Mouse (Mus musculus) right cerebral cortex, postnatal 10 days (tissue): ENCODE measurements around the gene Alg12.

Source experiments
- DNase-seq, 2 experiments: peaks; one replicate each; pipeline ENCODE4 v3.0.0; 2021; ENCODE audit warnings: low spot score in 2 of 2

Gene Alg12

DNA sequence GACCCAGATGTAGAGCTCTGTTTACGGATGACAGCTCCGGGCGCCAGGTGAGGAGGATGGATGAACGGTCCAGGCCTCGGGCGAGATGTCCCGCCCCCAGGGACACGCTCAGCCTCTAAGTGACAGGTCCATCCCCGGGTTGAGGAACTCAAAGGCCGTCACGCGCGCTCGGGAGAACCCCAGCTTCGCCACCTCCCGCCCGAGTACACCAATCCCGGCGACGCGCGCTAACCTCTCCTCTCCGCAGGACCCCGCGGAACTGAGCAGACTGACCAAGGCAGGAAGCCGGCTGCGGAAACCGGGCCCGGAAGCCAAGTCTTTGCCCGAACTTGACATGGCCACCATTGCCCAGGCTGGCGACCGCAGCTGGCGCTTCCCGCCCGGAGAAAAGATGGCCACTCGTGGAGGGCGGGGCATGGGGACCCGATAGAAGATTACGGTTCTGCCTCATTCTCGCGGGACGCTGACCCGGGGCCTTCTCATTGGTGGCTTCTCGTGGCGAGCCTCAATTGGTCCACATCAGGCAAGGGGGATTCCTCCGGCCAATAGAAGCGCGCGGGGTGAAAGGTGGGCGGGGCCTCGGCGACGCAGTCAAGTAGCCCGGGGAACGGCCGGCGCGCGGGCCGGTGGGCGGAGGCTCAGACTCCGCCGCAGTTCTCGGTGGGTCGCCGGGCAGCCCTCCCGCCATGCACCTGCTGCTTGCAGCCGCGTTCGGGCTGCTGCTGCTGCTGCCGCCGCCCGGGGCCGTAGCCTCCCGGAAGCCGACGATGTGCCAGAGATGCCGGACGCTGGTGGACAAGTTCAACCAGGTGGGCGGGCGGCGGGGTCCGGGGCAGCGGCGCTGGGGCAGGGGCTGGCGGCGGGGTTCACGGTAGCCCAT lies at the start of gene Alg12, which contains the start of gene Creld2:
Gene Alg12, minus strand, starts transcription at position 293 of the 880 bp plus-strand sequence.
Gene Creld2, plus strand, starts transcription at position 621 of the 880 bp plus-strand sequence.
- DNase-seq = peak; percentile 100

DNA sequence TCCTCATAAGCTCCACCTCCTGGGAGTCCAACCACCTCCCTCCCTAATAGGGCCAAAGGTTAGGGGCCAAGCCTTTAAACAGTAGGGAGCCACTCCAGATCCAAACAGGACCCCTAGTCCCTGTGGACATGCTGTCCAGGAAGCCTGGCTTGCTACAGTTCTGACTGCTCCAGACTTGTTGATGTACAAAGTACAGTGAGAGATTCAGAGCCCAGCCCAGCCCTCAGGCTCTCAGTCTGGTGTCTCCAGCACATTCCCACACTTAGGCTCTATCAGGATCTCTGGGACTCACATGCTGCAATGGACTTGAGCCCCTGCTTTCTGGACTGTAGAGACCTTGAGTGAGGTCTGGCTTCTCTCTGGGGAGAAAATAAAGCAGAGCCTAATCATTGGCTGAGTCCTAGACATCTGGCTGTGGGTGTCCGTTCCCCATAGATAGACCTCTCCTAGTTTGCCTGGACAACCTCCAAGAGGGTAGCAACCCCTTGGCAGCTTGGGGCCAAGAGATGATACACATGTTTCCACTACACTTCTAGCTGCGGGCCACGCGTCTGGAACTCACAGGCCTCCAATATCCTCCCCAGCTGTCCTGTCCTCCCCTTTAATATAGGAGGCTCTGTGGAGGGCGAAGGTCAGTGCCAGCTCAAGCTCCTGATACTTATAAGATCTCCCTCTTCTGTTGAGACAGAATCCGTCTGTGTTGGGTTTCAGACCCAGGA lies 49.1 kb upstream of the Alg12 start:
- DNase-seq = no peak

DNA sequence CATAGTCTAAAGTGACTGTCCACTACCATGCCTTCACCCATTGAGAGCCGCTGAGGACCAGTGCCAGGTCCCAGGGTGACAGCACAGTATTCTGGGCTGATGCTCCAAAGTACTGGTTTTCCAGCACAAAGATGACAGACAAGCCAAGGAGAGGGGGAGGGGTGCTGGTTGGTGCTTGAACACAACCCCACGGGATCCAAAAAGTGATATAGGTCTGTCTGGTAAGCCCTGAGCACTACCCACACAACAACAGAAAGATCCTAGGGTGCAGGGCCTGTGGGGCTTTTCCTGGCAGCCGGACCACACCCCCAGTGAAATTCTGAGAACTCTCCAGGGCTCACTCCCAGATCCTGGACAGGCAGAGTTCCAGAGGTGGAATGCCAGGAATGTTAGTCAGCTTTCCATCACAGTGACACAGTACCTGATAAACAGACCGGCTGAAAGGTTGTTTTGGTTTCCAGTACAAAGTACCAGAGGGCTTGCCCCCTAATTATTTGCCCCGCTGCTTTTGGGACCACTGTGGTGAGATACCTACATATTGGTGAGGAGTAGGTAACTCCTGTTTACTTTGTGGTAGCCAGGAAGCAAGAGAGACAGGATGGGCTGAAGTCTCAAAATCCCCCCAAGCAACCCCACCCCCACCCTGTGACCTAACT lies 48.4 kb upstream of the Alg12 start:
- DNase-seq = no peak

DNA sequence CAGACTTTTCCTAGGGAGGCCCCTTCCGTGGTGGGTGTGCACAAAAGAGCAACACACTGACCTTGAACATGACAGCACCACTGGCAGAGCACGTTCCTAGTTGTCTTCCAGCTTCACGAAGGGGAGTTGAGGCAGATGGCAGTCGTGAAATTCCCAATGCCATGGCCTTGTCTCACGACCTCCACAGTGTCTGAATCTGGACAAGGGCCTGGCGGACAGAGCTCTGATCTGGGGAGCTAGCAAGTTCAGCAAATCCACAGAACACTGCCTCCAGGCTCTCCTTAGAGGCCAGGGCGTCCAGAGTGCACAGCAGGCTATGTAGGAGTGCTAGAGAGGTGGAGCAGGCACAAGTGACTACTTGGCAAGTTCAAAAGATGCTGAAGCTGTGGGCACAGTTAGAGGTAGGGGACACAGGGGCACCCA lies 47.8 kb upstream of the Alg12 start:
- DNase-seq = no peak

DNA sequence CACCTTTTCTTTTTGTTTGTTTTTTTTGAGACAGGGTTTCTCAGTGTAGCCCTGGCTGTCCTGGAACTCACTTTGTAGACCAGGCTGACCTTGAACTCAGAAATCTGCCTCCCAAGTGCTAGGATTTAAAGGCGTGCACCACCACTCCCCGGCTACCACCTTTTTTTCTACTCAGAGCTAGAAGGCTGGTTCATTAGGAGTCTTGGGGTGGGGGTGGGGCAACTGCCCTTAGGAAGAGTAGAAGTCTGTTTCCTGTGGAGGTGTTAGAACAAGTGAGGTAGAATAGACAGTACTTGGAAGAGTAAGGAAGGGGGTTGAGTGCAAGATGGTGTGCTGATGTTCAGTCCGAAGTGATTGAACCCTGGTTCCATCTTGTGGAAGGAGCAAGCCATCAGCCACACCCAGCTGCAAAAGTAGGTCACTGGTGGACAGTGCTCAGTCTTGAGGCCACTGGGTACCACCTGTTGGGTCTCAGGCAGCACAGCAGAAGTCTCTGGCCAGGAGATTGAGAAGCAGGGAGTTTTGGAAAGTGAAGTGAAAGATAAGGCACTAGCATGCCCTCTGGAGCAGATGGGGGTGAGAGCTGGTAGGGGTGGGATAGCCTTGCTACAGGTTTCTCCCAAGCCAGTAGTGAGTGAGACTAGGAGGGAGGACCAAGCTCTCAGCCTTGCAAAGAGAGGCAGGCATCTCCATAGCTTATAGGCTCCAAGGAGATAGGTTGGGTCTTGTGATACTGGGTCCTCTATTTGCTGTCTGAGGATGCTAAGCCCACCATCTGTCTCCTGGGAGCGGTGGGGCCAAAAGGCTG lies 47.0 kb upstream of the Alg12 start:
- no peak for DNase-seq

DNA sequence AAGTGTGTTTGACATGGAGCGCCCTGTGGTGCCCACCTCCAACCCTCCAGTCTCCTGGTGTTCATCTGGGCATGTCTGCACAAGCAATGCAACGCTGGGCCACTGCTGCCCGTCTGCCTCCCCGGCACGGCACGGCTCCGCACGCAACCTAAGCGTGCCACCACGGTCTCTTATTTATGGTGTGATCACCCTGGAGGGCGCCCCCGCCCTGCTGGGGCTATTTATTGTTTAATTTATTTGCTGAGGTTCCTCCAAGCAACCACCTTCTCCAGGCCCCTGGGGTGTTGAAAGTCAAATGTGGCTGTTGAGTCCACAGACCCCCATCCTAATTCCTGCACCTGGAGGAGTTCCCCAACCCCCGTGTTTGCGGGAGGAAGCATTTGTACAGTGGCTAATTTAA lies 45.9 kb upstream of the Alg12 start:
- DNase-seq = no peak

DNA sequence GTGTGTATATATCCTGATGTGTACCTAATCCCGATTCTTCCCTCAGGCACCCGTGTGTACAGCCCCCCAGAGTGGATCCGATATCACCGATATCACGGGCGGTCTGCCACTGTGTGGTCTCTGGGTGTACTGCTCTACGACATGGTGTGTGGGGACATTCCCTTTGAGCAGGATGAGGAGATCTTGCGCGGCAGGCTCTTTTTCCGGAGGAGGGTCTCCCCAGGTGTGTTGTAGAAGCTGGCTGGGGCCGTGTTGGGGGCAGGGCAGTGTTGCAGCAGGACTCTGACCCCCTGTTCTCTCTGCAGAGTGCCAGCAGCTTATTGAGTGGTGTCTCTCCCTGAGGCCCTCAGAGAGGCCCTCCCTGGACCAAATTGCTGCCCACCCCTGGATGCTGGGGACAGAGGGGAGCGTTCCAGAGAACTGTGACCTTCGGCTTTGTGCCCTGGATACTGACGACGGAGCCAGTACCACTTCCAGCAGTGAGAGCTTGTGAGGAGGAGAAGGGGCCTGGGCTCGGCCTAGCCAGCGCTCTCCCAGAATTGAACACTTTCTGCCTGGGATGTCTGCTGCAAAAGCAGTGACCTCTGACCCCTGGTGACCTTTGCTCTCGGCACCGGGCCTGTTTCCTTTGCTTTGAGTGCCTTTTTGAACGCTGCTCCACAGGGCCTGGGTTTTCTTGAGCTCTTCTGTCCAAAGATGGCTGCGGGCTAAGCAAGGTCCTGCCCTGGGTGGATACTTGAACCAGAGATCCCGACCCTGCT lies 45.3 kb upstream of the Alg12 start:
- DNase-seq = peak; percentile 64 to 76

DNA sequence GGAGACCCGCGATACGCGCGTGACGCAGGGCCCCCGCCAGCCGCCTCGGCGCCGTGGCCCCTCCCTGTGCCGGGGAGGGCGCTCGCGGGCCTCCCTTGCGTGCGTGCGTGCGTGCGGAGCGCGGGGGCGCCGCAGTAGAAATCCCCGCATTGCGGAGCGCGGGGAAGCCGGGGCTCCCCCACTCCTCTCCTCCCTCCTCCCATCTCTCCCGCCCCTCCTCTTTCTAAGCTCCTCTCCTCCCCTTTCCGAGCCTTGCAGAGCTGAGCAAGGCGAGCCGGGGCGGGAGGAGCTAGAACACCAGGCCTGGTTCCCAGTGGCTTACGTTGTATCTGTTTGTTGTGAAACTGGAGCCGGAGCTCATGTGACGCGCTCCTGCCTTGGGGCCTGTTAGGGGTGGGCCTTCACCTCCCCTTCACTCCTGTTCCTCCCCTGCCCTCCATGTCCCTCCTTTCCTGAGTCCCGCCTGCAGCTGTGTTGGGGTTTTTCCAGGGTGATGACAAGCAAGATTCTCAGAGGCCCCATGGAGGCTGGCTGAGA lies 44.6 kb upstream of the Alg12 start:
- DNase-seq = peak; percentile 89 to 93

DNA sequence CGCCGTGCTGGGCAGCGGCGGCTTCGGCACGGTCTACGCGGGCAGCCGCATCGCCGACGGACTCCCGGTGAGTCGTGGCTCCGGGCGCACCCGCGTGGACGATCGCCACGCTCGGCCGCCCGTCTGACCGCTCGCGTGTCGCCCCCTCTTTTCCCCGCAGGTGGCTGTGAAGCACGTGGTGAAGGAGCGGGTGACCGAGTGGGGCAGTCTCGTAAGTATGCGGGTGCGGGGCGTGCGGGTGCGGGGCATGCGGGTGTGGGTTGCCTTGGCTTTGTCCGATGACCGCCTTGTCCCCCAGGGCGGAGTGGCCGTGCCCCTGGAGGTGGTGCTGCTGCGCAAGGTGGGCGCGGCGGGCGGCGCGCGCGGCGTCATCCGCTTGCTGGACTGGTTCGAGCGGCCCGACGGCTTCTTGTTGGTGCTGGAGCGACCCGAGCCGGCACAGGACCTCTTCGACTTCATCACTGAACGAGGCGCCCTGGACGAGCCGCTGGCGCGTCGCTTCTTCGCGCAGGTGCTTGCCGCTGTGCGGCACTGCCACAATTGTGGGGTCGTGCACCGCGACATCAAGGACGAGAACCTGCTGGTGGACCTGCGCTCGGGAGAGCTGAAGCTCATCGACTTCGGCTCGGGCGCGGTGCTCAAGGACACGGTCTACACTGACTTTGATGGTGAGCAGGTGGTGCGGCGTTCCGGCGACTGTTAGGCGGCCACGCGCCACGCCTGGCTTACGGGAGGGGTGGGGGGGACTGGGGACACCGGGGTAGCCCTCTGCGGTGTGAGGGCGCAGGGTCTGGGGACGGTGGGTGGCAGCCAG lies 44.0 kb upstream of the Alg12 start:
- DNase-seq = peak; percentile 72 to 79

DNA sequence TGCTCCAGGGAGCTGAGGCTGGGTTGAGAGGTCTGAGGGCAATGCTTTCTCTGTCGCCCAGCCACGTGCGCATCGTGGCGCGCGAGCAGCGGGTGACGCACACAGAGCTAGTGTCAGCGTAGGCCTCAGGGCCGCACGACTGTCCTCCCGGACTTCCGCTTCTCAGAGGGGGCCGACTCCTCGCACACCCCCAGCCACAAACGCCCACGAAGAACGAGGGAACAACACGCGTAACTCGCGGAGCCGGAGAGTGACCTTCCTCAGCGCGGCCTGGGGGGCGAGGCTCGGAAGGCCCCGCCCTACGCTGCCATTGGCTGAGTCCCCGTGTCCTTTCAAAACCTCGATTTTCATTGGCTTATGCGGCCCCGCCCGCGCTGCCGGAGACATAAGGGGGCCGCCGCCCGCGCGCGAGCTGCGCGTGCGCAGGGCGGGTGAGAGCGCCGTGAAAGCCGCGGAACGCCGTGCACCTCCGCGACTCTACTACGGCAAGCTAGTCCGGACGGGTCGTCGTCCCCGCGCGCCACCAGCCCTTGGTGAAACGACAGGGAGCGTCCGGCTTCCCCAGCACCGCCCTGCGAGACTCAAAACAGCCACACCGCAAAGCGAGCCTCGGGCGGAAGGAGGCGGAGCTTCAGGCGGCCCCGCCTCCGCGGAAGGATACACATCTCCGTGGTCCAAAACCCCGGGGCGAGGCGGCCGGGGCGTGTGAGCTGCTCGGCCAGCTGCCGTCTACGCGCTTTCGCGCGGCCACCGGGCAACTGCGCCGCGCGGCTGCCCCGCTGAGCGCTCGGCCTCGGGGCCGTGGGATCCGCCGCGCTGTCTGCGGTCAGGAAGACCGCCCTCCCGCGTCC lies 42.9 kb upstream of the Alg12 start, which contains the start of gene Pim3:
Gene Pim3, plus strand, starts transcription at position 415 of the 851 bp plus-strand sequence.
- DNase-seq = peak; percentile 98

DNA sequence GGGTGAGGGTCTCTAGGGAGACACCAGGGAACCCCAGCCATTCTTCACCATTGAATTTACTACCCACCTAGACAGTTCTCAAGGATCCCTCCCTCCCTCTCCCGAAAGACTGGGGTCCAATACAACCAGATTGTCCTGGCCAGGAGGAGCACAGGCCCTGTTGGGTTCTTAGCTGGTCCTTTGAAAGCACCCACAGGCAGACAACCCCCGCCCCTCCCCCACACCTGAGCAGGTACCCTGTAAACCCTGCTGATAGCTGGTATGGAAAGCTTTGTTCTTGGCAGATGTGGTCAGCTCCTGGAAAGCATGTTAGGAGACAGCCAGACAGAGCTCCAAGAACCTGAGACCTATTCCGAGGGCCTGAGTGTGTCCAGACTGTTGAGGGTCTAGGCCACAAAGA lies 41.7 kb upstream of the Alg12 start:
- no peak for DNase-seq

DNA sequence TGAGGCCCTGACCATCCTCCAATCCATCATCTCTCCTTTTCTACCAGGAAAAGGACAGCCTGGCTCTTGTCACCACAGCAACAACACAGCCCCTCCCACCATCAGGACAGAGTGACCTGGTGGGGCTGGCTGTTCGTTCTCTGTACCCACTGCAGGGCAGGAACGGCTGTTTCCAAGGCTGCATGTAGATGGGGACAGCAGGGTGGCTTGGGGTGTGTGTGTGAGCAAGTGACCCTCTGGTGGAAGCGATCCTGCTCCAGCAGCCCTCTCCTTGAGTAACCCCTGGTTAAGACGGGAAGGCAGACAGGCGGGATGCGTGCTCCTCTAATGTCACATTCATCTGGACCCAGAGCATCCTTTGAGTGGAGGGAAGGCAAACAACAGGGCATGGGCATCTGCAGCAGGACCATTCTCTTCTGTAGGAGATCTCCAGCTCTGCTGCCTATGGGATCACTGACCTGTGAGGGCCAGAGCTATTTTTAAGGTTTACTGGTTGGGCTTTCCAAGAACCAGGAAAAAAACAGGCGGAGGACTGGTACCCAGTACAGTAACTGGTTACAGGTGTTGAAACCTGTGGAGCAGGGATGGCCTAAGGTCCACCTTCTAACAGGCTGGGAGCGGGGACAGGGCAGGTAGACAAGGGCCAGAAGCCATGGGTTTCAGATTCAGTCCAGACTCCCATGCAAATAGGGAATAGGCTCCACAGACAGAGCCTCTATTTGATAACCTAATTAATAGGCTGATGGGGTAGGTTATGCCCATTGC lies 40.3 kb upstream of the Alg12 start:
- DNase-seq = no peak

DNA sequence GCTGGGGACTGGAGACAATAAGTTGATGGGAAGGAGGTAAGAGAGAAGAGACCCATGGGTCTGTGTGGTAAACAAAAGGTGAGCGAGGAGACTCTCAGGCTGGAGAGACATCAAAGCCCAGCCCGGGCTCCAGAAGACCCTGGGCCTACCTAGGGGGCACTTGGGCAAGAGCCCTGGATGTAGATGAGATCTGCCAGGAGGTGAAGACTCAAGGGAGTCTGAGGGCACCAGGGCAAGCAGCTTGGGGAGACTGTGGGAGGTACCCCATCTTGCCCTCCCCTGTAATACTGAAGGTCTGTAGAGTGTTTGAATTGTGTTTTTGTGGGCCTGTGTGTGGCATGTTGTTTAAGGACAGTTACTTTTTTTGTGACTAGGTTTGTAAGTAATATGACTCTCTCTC lies 39.6 kb upstream of the Alg12 start:
- no peak for DNase-seq

DNA sequence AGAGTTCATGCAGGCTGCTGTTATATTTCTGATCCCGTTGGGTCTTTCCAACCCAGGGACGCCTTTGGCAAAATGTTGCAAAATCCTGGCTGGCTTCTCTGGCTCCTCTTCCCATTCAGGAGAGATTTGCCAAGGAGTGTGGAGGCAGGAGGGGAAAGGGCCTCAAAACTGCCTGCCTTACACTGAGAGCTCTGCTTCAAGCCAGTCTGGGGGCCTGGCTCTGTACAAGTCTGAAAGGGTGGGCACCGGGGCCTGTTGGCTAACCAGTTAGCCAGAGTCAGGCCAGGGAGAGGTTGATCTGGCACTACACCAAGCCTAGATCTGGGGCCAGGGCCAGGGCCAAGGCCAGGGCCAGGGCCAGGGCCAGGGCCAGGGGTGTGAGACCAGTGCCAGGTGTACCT lies 39.0 kb upstream of the Alg12 start:
- no peak for DNase-seq

DNA sequence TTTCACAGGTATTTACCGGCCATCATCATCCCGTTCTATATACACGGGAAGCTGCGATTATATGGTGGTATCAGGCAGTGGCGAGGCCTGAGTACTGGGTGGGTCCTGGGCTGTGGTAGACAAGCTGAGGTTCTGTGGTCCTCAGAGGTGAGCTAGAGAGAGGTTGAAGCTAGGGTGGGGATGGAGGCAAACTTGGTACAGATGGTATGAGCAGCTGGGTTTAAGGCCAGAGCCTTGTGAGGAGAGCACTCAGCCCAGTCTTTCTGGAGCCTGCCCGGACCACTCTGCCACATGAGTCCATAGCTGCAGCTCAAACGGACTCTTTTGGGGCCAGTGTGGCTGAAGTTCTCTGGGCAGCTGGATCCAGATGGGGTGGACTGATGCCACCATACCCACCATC lies 38.2 kb upstream of the Alg12 start:
- no peak for DNase-seq

DNA sequence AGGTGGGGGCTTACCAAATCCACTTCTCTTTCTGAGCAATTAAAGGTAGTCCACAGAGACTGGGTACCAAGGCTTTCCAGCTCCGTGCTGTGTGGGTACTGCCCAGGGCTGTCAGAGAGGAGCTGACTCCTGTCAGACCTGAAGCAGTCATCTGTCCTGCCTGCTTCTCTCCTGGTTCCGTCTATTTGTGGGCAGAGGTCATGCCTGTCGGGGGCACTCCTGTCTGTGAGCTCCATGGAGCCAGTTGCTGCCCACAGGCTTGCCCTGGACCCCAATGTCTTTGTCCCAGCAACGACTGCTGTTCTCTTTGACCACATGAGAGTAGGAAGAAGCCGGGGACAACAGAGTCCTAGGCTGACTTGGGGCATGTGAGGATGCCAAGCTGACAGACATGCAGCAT lies 37.5 kb upstream of the Alg12 start:
- DNase-seq = no peak

DNA sequence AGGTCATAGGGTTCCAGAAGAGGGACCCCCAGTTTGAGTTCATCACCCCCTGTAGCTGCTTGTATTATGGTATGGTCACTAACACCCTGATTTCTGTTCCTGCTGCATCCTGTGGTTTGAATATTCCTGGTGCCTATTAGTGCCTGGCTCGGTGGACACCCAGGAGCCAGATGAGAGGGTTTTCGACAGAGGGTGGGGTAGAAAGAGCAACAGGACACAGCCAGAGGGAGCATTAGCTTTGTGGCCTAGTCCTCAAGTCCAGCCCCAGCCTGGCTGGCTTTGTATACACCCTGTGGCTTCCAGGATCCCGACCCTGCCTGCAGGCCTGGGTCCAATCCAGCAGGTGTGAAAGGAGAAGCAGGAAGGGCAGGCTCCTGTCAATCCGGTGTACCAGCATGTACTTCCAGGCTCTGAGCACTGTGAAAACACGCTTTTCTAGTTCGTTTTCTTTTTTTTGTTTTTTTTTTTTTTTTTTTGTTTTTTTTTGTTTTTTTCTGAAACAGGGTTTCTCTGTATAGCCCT lies 36.8 kb upstream of the Alg12 start:
- no peak for DNase-seq
